Mouse (Mus musculus) intestine, embryonic 15.5 days (tissue): ENCODE measurements around the gene Snrnp27. TPM values are rescaled to one million over a fixed set of nuclear protein-coding genes. Genes with fewer than 3 reads are reported as not detected.

Experiments
- ATAC-seq: fragments of 200-750 bp; cut with Nextera tagmentation; 2 replicates; pipeline ENCODE4 v1.8.0; 2017; ENCODE audit warnings: moderate TSS enrichment, moderate library complexity
- H3K27ac ChIP-seq: fragments of 300-500 bp; sonication (generic); 2 replicates; pipeline ENCODE4 v1.5.1; 2015; ENCODE audit warnings: mild to moderate bottlenecking, inconsistent platforms
- H3K27me3 ChIP-seq: fragments of 300-500 bp; sonication (generic); replicated peaks from 2 replicates; pipeline ENCODE4 v1.6.1; 2015; ENCODE audit warnings: inconsistent platforms
- H3K36me3 ChIP-seq: fragments of 300-500 bp; sonication (generic); 2 replicates; pipeline ENCODE4 v1.6.1; 2015; ENCODE audit warnings: inconsistent platforms
- H3K4me1 ChIP-seq: fragments of 300-500 bp; sonication (generic); replicated peaks from 2 replicates; pipeline ENCODE4 v1.6.1; 2015; ENCODE audit warnings: inconsistent platforms
- H3K4me2 ChIP-seq: fragments of 300-500 bp; sonication (generic); replicated peaks from 2 replicates; pipeline ENCODE4 v1.6.1; 2015; ENCODE audit warnings: mild to moderate bottlenecking, inconsistent platforms
- H3K4me3 ChIP-seq: fragments of 300-500 bp; sonication (generic); replicated peaks from 2 replicates; pipeline ENCODE4 v1.5.1; 2015; ENCODE audit warnings: inconsistent platforms
- H3K9ac ChIP-seq: fragments of 300-500 bp; sonication (generic); 2 replicates; pipeline ENCODE4 v1.6.1; 2015; ENCODE audit warnings: inconsistent platforms
- H3K9me3 ChIP-seq: fragments of 300-500 bp; sonication (generic); 2 replicates; pipeline ENCODE4 v1.6.1; 2016; ENCODE audit warnings: inconsistent platforms
- WGBS: fragments of 180-500 bp; shearing (Covaris S2); methylation state at CpG from one replicate; pipeline ENCODE4 v1.1.7; 2015; 5-methylcytosine and 5-hydroxymethylcytosine counted together
- polyA plus RNA-seq: library from polyadenylated mRNA; unstranded; fragments of >200 nt; fragmentation: Nextera tagmentation; extraction: Ambion mirVana; gene quantifications from 2 replicates; pipeline ENCODE4 v1.2.1, GENCODE M21; 2015

The Snrnp27 gene
- polyA plus RNA-seq, 1 experiment from 2014 or later: 105 TPM

- WGBS: 73% methylated on average over 1 of the region's 1 CpGs
- Histone ChIP-seq H3K27ac (no peak overlapping the region), H3K4me1 (0 out of 2 replicates have a peak, but pooled peaks cover 2% of the 10 kb centered on the region), H3K9ac (no peak overlapping the region), H3K4me3 (no peak overlapping the region), H3K4me2 (no peak overlapping the region), H3K27me3 (no peaks in the 10 kb centered on the region), H3K36me3 (0 out of 2 replicates have a peak, but pooled peaks cover 5% of the 10 kb centered on the region), H3K9me3 (no peaks in the 10 kb centered on the region)
- ATAC-seq: no peak
Observed at GRCm38 (mm10) chr6:86686971-86687370, 2.6 kb upstream of the Snrnp27 start.

- Histone ChIP-seq H3K9ac (peak overlapping the region; percentile 39; the same call in 1 of the 2 replicates), H3K4me3 (peak overlapping the region; percentile 69), H3K27ac (0 out of 2 replicates have a peak overlapping the region, but pooled peaks have one; percentile 38), H3K27me3 (no peaks in the 10 kb centered on the region), H3K4me1 (0 out of 2 replicates have a peak, but pooled peaks cover 2% of the 10 kb centered on the region), H3K36me3 (0 out of 2 replicates have a peak, but pooled peaks cover 14% of the 10 kb centered on the region), H3K9me3 (no peaks in the 10 kb centered on the region), H3K4me2 (peak overlapping the region; percentile 70)
- 36% methylated on average over 12 of the region's 12 CpGs for WGBS
- ATAC-seq: peak; percentile 1; the same call in 1 of the 2 replicates
Observed at GRCm38 (mm10) chr6:86684655-86685011, 311 bp upstream of the Snrnp27 start.

- Histone ChIP-seq H3K9ac (no peak overlapping the region), H3K27me3 (no peaks in the 10 kb centered on the region), H3K27ac (no peak overlapping the region), H3K4me3 (no peak overlapping the region), H3K4me2 (no peak overlapping the region), H3K4me1 (0 out of 2 replicates have a peak, but pooled peaks cover 2% of the 10 kb centered on the region), H3K36me3 (peaks cover 28% of the 10 kb centered on the region; the same call in 1 of the 2 replicates), H3K9me3 (no peaks in the 10 kb centered on the region)
- 83% methylated on average over 3 of the region's 3 CpGs for WGBS
- ATAC-seq: no peak
Observed at GRCm38 (mm10) chr6:86681289-86681688, 3.0 kb downstream of the Snrnp27 start.

- H3K4me1 ChIP-seq: no peaks in the 10 kb centered on the region
- no peak for ATAC-seq
- H3K27ac ChIP-seq: no peak overlapping the region
- H3K9ac ChIP-seq: no peak overlapping the region
- peaks cover 39% of the 10 kb centered on the region for H3K36me3 ChIP-seq
- H3K27me3 ChIP-seq: no peaks in the 10 kb centered on the region
- no peak overlapping the region for H3K4me3 ChIP-seq
- no peaks in the 10 kb centered on the region for H3K9me3 ChIP-seq
- H3K4me2 ChIP-seq: no peak overlapping the region
- 65% methylated on average over 6 of the region's 6 CpGs for WGBS
Observed at GRCm38 (mm10) chr6:86678341-86678740, 6.0 kb downstream of the Snrnp27 start.

- peaks cover 12% of the 10 kb centered on the region for H3K36me3 ChIP-seq
Observed at GRCm38 (mm10) chr6:86670873-86671272, 13.4 kb downstream of the Snrnp27 start.

GRCm38 (mm10) chr6:86669240-86669727 lies 15.0 kb downstream of the Snrnp27 start:
- H3K9me3 ChIP-seq: no peaks in the 10 kb centered on the region
- H3K27ac ChIP-seq: peak overlapping the region; percentile 66
- peak overlapping the region; percentile 83 for H3K9ac ChIP-seq
- no peaks in the 10 kb centered on the region for H3K27me3 ChIP-seq
- peaks cover 12% of the 10 kb centered on the region; the same call in 1 of the 2 replicates for H3K36me3 ChIP-seq
- H3K4me2 ChIP-seq: peak overlapping the region; percentile 86
- H3K4me1 ChIP-seq: peaks cover 7% of the 10 kb centered on the region; the same call in 1 of the 2 replicates
- ATAC-seq: peak; percentile 100
- H3K4me3 ChIP-seq: peak overlapping the region; percentile 97
- under 1% methylated on average over 37 of the region's 37 CpGs for WGBS

More at GRCm38 (mm10) chr6:86670873-86671272, 13.4 kb downstream of the Snrnp27 start:
- H3K4me1 ChIP-seq: peaks cover 7% of the 10 kb centered on the region; the same call in 1 of the 2 replicates
- H3K4me3 ChIP-seq: no peak overlapping the region
- no peak overlapping the region for H3K9ac ChIP-seq
- ATAC-seq: no peak
- H3K4me2 ChIP-seq: no peak overlapping the region
- H3K27ac ChIP-seq: no peak overlapping the region
- H3K27me3 ChIP-seq: no peaks in the 10 kb centered on the region
- WGBS: 11% methylated on average over 2 of the region's 2 CpGs
- H3K9me3 ChIP-seq: no peaks in the 10 kb centered on the region

GRCm38 (mm10) chr6:86668580-86669239 lies 15.6 kb downstream of the Snrnp27 start, which contains the start of gene Mxd1:
TSS of gene Mxd1 (minus strand) at chr6:86669161.
- Histone ChIP-seq H3K9me3 (no peaks in the 10 kb centered on the region), H3K4me2 (peak within 1 kb of the TSS; percentile 87), H3K27me3 (no peaks in the 10 kb centered on the region), H3K36me3 (peaks cover 13% of the 10 kb centered on the region; the same call in 1 of the 2 replicates), H3K4me3 (peak within 1 kb of the TSS; percentile 97), H3K27ac (peak within 1 kb of the TSS; percentile 66), H3K4me1 (peaks cover 7% of the 10 kb centered on the region; the same call in 1 of the 2 replicates), H3K9ac (peak within 1 kb of the TSS; percentile 83)
- WGBS: under 1% methylated on average over 70 of the region's 76 CpGs
- ATAC-seq: no peak; the same call in 1 of the 2 replicates

GRCm38 (mm10) chr6:86667061-86667460 lies 17.3 kb downstream of the Snrnp27 start:
- Histone ChIP-seq H3K4me1 (peaks cover 7% of the 10 kb centered on the region; the same call in 1 of the 2 replicates), H3K36me3 (peaks cover 14% of the 10 kb centered on the region; the same call in 1 of the 2 replicates), H3K9me3 (no peaks in the 10 kb centered on the region), H3K4me3 (no peak overlapping the region), H3K9ac (no peak overlapping the region; the same call in 1 of the 2 replicates), H3K4me2 (peak overlapping the region; percentile 87; the same call in 1 of the 2 replicates), H3K27me3 (no peaks in the 10 kb centered on the region), H3K27ac (no peak overlapping the region)
- WGBS: 92% methylated on average over 10 of the region's 10 CpGs
- ATAC-seq: no peak

- Histone ChIP-seq H3K4me2 (no peak overlapping the region), H3K27ac (no peak overlapping the region), H3K27me3 (no peaks in the 10 kb centered on the region), H3K4me1 (peaks cover 7% of the 10 kb centered on the region; the same call in 1 of the 2 replicates), H3K4me3 (no peak overlapping the region), H3K9ac (no peak overlapping the region), H3K36me3 (peaks cover 19% of the 10 kb centered on the region), H3K9me3 (no peaks in the 10 kb centered on the region)
- no peak for ATAC-seq
- WGBS: 80% methylated on average over 17 of the region's 17 CpGs
Observed at GRCm38 (mm10) chr6:86665560-86666307, 18.6 kb downstream of the Snrnp27 start.

GRCm38 (mm10) chr6:86665076-86665475 lies 19.2 kb downstream of the Snrnp27 start:
- 68% methylated on average over 5 of the region's 5 CpGs for WGBS
- Histone ChIP-seq H3K4me2 (no peak overlapping the region), H3K9ac (no peak overlapping the region), H3K4me3 (no peak overlapping the region), H3K27ac (no peak overlapping the region), H3K9me3 (no peaks in the 10 kb centered on the region), H3K27me3 (no peaks in the 10 kb centered on the region), H3K4me1 (peaks cover 7% of the 10 kb centered on the region; the same call in 1 of the 2 replicates), H3K36me3 (peaks cover 19% of the 10 kb centered on the region)
- ATAC-seq: no peak

GRCm38 (mm10) chr6:86660161-86660877 lies 24.0 kb downstream of the Snrnp27 start:
- Histone ChIP-seq H3K4me3 (no peak overlapping the region), H3K9me3 (no peaks in the 10 kb centered on the region), H3K9ac (no peak overlapping the region), H3K27ac (no peak overlapping the region), H3K4me2 (no peak overlapping the region), H3K27me3 (no peaks in the 10 kb centered on the region), H3K36me3 (peaks cover 19% of the 10 kb centered on the region), H3K4me1 (no peaks in the 10 kb centered on the region)
- WGBS: 72% methylated on average over 9 of the region's 9 CpGs
- no peak for ATAC-seq
